In the genomic region with DNA sequence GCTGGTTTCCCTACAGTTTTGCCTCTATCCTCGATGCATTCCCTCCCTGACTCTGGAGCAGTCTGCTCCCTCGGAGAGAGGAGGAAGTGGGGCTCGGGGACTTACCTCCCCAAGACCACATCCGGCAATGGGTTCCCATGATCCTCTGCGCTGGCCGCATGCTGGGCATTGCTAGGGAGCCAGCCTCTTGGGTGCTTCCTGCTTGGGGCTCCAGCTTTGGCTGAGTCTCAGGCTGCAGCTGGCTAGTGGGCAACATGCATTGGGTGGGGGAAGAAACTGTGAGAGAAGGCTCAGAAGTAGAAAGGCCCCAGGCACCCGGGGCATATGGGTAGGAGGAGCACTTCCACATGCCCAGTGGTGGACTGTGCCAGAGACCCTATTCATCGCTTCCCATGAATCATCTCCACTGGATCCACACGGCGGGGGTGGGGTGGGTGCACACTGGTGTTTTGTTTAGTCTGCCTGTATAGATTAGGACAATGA, we compare ENCODE assay signal across 8 mouse cellular contexts. TPM values are rescaled to one million over a fixed set of nuclear protein-coding genes. Genes with fewer than 3 reads are reported as not detected.
DNase-seq lines count a peak whose midpoint lies in the region; ATAC-seq and TF ChIP-seq lines count a peak whose summit lies in the region.

No protein-coding gene starts in this region.

- WGBS in hindbrain, embryonic 16.5 days, result 54% methylated on average over 10 of the region's 10 CpGs
- WGBS in hindbrain, embryonic 11.5 days, result 68% methylated on average over 10 of the region's 10 CpGs
- 59% methylated on average over 10 of the region's 10 CpGs for WGBS in stomach, embryonic 16.5 days

- H3K4me1 ChIP-seq in hindbrain, embryonic 16.5 days (ENCODE audit: control insufficient read depth, insufficient read depth, low read depth, low read length), result peaks cover 11% of the 10 kb centered on the region
- no peaks in the 10 kb centered on the region for H3K4me1 ChIP-seq in hindbrain, embryonic 11.5 days (replicated peaks; ENCODE audit: control insufficient read depth, insufficient read depth, low read length)
- peaks cover 7% of the 10 kb centered on the region for H3K4me1 ChIP-seq in stomach, embryonic 16.5 days (ENCODE audit: control insufficient read depth, insufficient read depth, low read length)

- H3K4me2 ChIP-seq in hindbrain, embryonic 16.5 days (ENCODE audit: low read length), result no peak overlapping the region
- no peak overlapping the region for H3K4me2 ChIP-seq in hindbrain, embryonic 11.5 days (replicated peaks; ENCODE audit: low read depth, low read length)
- 0 out of 2 replicates have a peak overlapping the region, but pooled peaks have one; percentile 13 for H3K4me2 ChIP-seq in stomach, embryonic 16.5 days (ENCODE audit: low read depth, low read length)

- no peak for TF ChIP-seq CTCF in layer of hippocampus, adult 2 months (conservative IDR thresholded peaks at IDR 0.05)

- no peak for ATAC-seq in hindbrain, embryonic 16.5 days
- no peak for ATAC-seq in hindbrain, embryonic 11.5 days (ENCODE audit: low FRiP score)
- no peak for ATAC-seq in stomach, embryonic 16.5 days (ENCODE audit: insufficient read depth, low FRiP score)

- no peak overlapping the region for H3K9ac ChIP-seq in hindbrain, embryonic 16.5 days (ENCODE audit: low read depth, low read length)
- H3K9ac ChIP-seq in hindbrain, embryonic 11.5 days (ENCODE audit: low read depth, low read length), result no peak overlapping the region
- H3K9ac ChIP-seq in stomach, embryonic 16.5 days (ENCODE audit: low read length), result peak overlapping the region; percentile 7; the same call in 1 of the 2 replicates

- peak overlapping the region; percentile 6; the same call in 1 of the 2 replicates for H3K27ac ChIP-seq in hindbrain, embryonic 16.5 days (ENCODE audit: low read depth, low read length)
- H3K27ac ChIP-seq in hindbrain, embryonic 11.5 days (ENCODE audit: low read depth, low read length), result no peak overlapping the region
- H3K27ac ChIP-seq in layer of hippocampus, adult 2 months, result peak overlapping the region; percentile 71
- 0 out of 2 replicates have a peak overlapping the region, but pooled peaks have one; percentile 1 for H3K27ac ChIP-seq in stomach, embryonic 16.5 days (ENCODE audit: low read length)

- DNase-seq in hindbrain, embryonic 11.5 days (ENCODE audit: low spot score), result no peak
- DNase-seq in MEL-GATA-1-ER (ENCODE audit: extremely low read depth, low read depth), result peak; percentile 38
- peak; percentile 71 for DNase-seq in gastrocnemius, postnatal 25 days
- DNase-seq in layer of hippocampus, adult 2 months (ENCODE audit: low spot score in 2 of 2), result peak; percentile 33 to 47
- peak; percentile 80 to 83 for DNase-seq in lung, postnatal 4 days
- no peak for DNase-seq in ovary, adult 18-20 months (ENCODE audit: low spot score)

- H3K9me3 ChIP-seq in hindbrain, embryonic 16.5 days (ENCODE audit: control insufficient read depth, low read length), result no peaks in the 10 kb centered on the region
- H3K9me3 ChIP-seq in hindbrain, embryonic 11.5 days (ENCODE audit: control insufficient read depth, low read length), result no peaks in the 10 kb centered on the region
- H3K9me3 ChIP-seq in stomach, embryonic 16.5 days (replicated peaks; ENCODE audit: control insufficient read depth, low read length), result no peaks in the 10 kb centered on the region

- no peak overlapping the region for H3K4me3 ChIP-seq in hindbrain, embryonic 16.5 days (ENCODE audit: low read length)
- H3K4me3 ChIP-seq in hindbrain, embryonic 11.5 days (ENCODE audit: low read depth, low read length), result no peak overlapping the region
- H3K4me3 ChIP-seq in layer of hippocampus, adult 2 months, result peak overlapping the region; percentile 28
- H3K4me3 ChIP-seq in stomach, embryonic 16.5 days (replicated peaks; ENCODE audit: low read length), result no peak overlapping the region

- H3K36me3 ChIP-seq in hindbrain, embryonic 16.5 days (ENCODE audit: control insufficient read depth, insufficient read depth, low read length), result no peaks in the 10 kb centered on the region
- H3K36me3 ChIP-seq in hindbrain, embryonic 11.5 days (ENCODE audit: control insufficient read depth, insufficient read depth, low read length), result no peaks in the 10 kb centered on the region
- H3K36me3 ChIP-seq in stomach, embryonic 16.5 days (ENCODE audit: control insufficient read depth, insufficient read depth, low read length), result no peaks in the 10 kb centered on the region

- H3K27me3 ChIP-seq in hindbrain, embryonic 16.5 days (replicated peaks; ENCODE audit: control insufficient read depth, insufficient read depth, low read length), result no peaks in the 10 kb centered on the region
- no peaks in the 10 kb centered on the region for H3K27me3 ChIP-seq in hindbrain, embryonic 11.5 days (ENCODE audit: control insufficient read depth, insufficient read depth, low read length)
- no peaks in the 10 kb centered on the region for H3K27me3 ChIP-seq in stomach, embryonic 16.5 days (ENCODE audit: control insufficient read depth, insufficient read depth, low read length)

RNA-seq across cellular contexts. Expression of gene Slc6a6, which starts 4.7 kb away (rescaled TPM):
- 108 TPM in 2 replicates for polyA plus RNA-seq in hindbrain, embryonic 16.5 days (2015; fragmentation: Nextera tagmentation; extraction: Ambion mirVana)
- 46.6 and 64.0 TPM in 2 replicates for polyA plus RNA-seq in hindbrain, embryonic 11.5 days (2014; fragmentation: Nextera tagmentation; extraction: Ambion mirVana)
- total RNA-seq in gastrocnemius, postnatal 25 days (2021), result 10 to 100 TPM; 52.1 to 57.8 TPM
- 100 to 1,000 TPM; 136 to 138 TPM for total RNA-seq in layer of hippocampus, adult 2 months (2021)
- polyA plus RNA-seq in stomach, embryonic 16.5 days (2015; fragmentation: Nextera tagmentation; extraction: Ambion mirVana), result 54.4 and 59.5 TPM in 2 replicates

Comparison
In these comparisons a context has a peak if more than half of its experiments do, and no peak if none do; other contexts are left out.
1. DNase-seq: peak in MEL-GATA-1-ER (single experiment), gastrocnemius, postnatal 25 days (single experiment), layer of hippocampus, adult 2 months (2 of 2) and lung, postnatal 4 days (2 of 2); none in hindbrain, embryonic 11.5 days (single experiment) and ovary, adult 18-20 months (single experiment).